Mouse (Mus musculus) kidney, adult 2 months (tissue): Measurements from ENCODE around the gene Pum2.

Experiments
- CTCF ChIP-seq: fragments of 200-500 bp; conservative IDR thresholded peaks from 2 replicates; pipeline ENCODE4 v1.5.1; 2011; ENCODE audit warnings: low read depth, mild to moderate bottlenecking, control low read depth, low read length, moderate library complexity, mixed read lengths; ENCODE audit not compliant: insufficient read depth, insufficient read length
- POLR2A ChIP-seq: fragments of 200-500 bp; IDR thresholded peaks from one replicate; pipeline ENCODE4 v1.6.1; 2011; ENCODE audit warnings: low read depth, low read length, control low read depth

- no peak for TF ChIP-seq CTCF
- TF ChIP-seq POLR2A = no peak
Observed at GRCm38 (mm10) chr12:8786984-8787730, 113.2 kb downstream of the Pum2 start.
